Mouse (Mus musculus) MEL (cell line): ENCODE measurements around the gene Eif2ak1. TPM values are rescaled to one million over a fixed set of nuclear protein-coding genes. Genes with fewer than 3 reads are reported as not detected.

Source experiments
- DNase-seq: peaks from one replicate; pipeline ENCODE4 v3.0.0; 2011; ENCODE audit warnings: low read depth, low spot score
- H3K27ac ChIP-seq: 2 replicates; pipeline ENCODE4 v1.5.1; 2012; ENCODE audit warnings: low read depth, mild to moderate bottlenecking, control low read depth, low read length, moderate library complexity; ENCODE audit not compliant: control insufficient read depth
- H3K27me3 ChIP-seq, 2 experiments: fragments of 150-350 bp in 1 of 2; sonication (generic) in 1 of 2; 2 replicates each; pipeline ENCODE4 v1.6.1; 2012; ENCODE audit warnings: low read length in 2 of 2, mild to moderate bottlenecking in 2 of 2, improper control_type of control experiment in 1 of 2, moderate library complexity in 1 of 2; ENCODE audit not compliant: insufficient read depth in 2 of 2, control insufficient read depth in 1 of 2
- H3K36me3 ChIP-seq, 2 experiments: 2 replicates each; pipeline ENCODE4 v1.6.1; 2012 to 2014; ENCODE audit warnings: low read length in 2 of 2, improper control_type of control experiment in 1 of 2, inconsistent platforms in 1 of 2, mild to moderate bottlenecking in 1 of 2; ENCODE audit not compliant: insufficient read depth in 2 of 2, control insufficient read depth in 1 of 2
- H3K4me1 ChIP-seq, 2 experiments: fragments of 150-350 bp in 1 of 2; sonication (generic) in 1 of 2; 2 replicates each; pipeline ENCODE4 v1.6.1; 2012; ENCODE audit warnings: low read length in 2 of 2, improper control_type of control experiment in 1 of 2, mild to moderate bottlenecking in 1 of 2; ENCODE audit not compliant: insufficient read depth in 2 of 2, control insufficient read depth in 1 of 2
- H3K4me3 ChIP-seq, 2 experiments: fragments of 150-350 bp in 1 of 2; sonication (generic) in 1 of 2; 2 replicates each; pipeline ENCODE4 v1.5.1; 2012; ENCODE audit warnings: low read depth in 2 of 2, low read length in 2 of 2, mild to moderate bottlenecking in 2 of 2, moderate library complexity in 2 of 2, control low read depth in 1 of 2, improper control_type of control experiment in 1 of 2; ENCODE audit not compliant: control insufficient read depth in 1 of 2, insufficient read depth in 1 of 2
- H3K79me2 ChIP-seq: 2 replicates; pipeline ENCODE4 v1.6.1; 2012; ENCODE audit warnings: mild to moderate bottlenecking, low read length, moderate library complexity; ENCODE audit not compliant: control insufficient read depth, poor library complexity, insufficient read depth
- H3K9ac ChIP-seq: 2 replicates; pipeline ENCODE4 v1.6.1; 2012; ENCODE audit warnings: low read depth, mild to moderate bottlenecking, control low read depth, low read length, moderate library complexity; ENCODE audit not compliant: control insufficient read depth, poor library complexity, severe bottlenecking
- H3K9me3 ChIP-seq: fragments of 150-350 bp; sonication (generic); replicated peaks from 2 replicates; pipeline ENCODE4 v1.6.1; 2012; ENCODE audit warnings: mild to moderate bottlenecking, low read length, improper control_type of control experiment, moderate library complexity; ENCODE audit not compliant: insufficient read depth
- BHLHE40 ChIP-seq: IDR thresholded peaks from 2 replicates; pipeline ENCODE4 v1.6.1; 2012; ENCODE audit warnings: low read depth, mild to moderate bottlenecking, inconsistent platforms, low read length, improper control_type of control experiment, borderline replicate concordance
- CHD1 ChIP-seq: IDR thresholded peaks from 2 replicates; pipeline ENCODE4 v1.6.1; 2012; ENCODE audit warnings: low read depth, mild to moderate bottlenecking, inconsistent platforms, low read length, improper control_type of control experiment
- CTCF ChIP-seq, 3 experiments: IDR thresholded peaks in 2 of 3; conservative IDR thresholded peaks in 1 of 3; 2 replicates each; pipeline ENCODE4 v1.5.1; 2011 to 2012; ENCODE audit warnings: low read length in 3 of 3, low read depth in 2 of 3, mild to moderate bottlenecking in 2 of 3, improper control_type of control experiment in 1 of 3, inconsistent platforms in 1 of 3, mixed read lengths in 1 of 3, moderate library complexity in 1 of 3; ENCODE audit not compliant: control insufficient read depth in 1 of 3, insufficient read depth in 1 of 3, poor library complexity in 1 of 3, severe bottlenecking in 1 of 3
- E2F4 ChIP-seq: IDR thresholded peaks from 2 replicates; pipeline ENCODE4 v1.6.1; 2011; ENCODE audit warnings: low read depth, low read length, improper control_type of control experiment, borderline replicate concordance
- ETS1 ChIP-seq: IDR thresholded peaks from 2 replicates; pipeline ENCODE4 v1.6.1; 2012; ENCODE audit warnings: low read depth, mild to moderate bottlenecking, inconsistent platforms, low read length, improper control_type of control experiment, moderate library complexity
- GABPA ChIP-seq: IDR thresholded peaks from 2 replicates; pipeline ENCODE4 v1.6.1; 2012; ENCODE audit warnings: low read depth, mild to moderate bottlenecking, inconsistent platforms, low read length, improper control_type of control experiment, moderate library complexity
- GATA1 ChIP-seq: IDR thresholded peaks from 2 replicates; pipeline ENCODE4 v1.6.1; 2011; ENCODE audit warnings: low read depth, low read length, improper control_type of control experiment
- HCFC1 ChIP-seq: IDR thresholded peaks from 2 replicates; pipeline ENCODE4 v1.6.1; 2012; ENCODE audit warnings: low read depth, mild to moderate bottlenecking, inconsistent platforms, low read length, improper control_type of control experiment, moderate library complexity
- MAZ ChIP-seq: IDR thresholded peaks from 2 replicates; pipeline ENCODE4 v1.6.1; 2012; ENCODE audit warnings: low read depth, mild to moderate bottlenecking, inconsistent platforms, low read length, improper control_type of control experiment
- MEF2A ChIP-seq: IDR thresholded peaks from 2 replicates; pipeline ENCODE4 v1.6.1; 2014; ENCODE audit warnings: low read depth, mild to moderate bottlenecking, inconsistent platforms, low read length, improper control_type of control experiment; ENCODE audit not compliant: poor library complexity, insufficient replicate concordance, severe bottlenecking; ENCODE audit errors: extremely low read depth
- MXI1 ChIP-seq: IDR thresholded peaks from 2 replicates; pipeline ENCODE4 v1.6.1; 2011; ENCODE audit warnings: mild to moderate bottlenecking, low read depth, low read length, improper control_type of control experiment
- MYB ChIP-seq: IDR thresholded peaks from 2 replicates; pipeline ENCODE4 v1.6.1; 2011; ENCODE audit warnings: mild to moderate bottlenecking, low read depth, low read length, improper control_type of control experiment
- MYC ChIP-seq: IDR thresholded peaks from 2 replicates; pipeline ENCODE4 v1.6.1; 2011; ENCODE audit warnings: low read depth, mild to moderate bottlenecking, low read length, improper control_type of control experiment, moderate library complexity
- POLR2AphosphoS5 ChIP-seq: IDR thresholded peaks from 2 replicates; pipeline ENCODE4 v1.6.1; 2012; ENCODE audit warnings: low read depth, borderline replicate concordance, mild to moderate bottlenecking, inconsistent platforms, low read length, moderate library complexity, mixed read lengths
- RAD21 ChIP-seq: IDR thresholded peaks from 2 replicates; pipeline ENCODE4 v1.6.1; 2011; ENCODE audit warnings: mild to moderate bottlenecking, low read depth, low read length, improper control_type of control experiment
- SIN3A ChIP-seq: IDR thresholded peaks from 2 replicates; pipeline ENCODE4 v1.6.1; 2012; ENCODE audit warnings: low read length, improper control_type of control experiment, inconsistent platforms
- TBP ChIP-seq: IDR thresholded peaks from 2 replicates; pipeline ENCODE4 v1.8.0; 2011; ENCODE audit warnings: low read depth, low read length, improper control_type of control experiment
- TCF12 ChIP-seq: IDR thresholded peaks from 2 replicates; pipeline ENCODE4 v1.6.1; 2014; ENCODE audit warnings: low read depth, mild to moderate bottlenecking, inconsistent platforms, low read length, improper control_type of control experiment, moderate library complexity
- UBTF ChIP-seq: IDR thresholded peaks from 2 replicates; pipeline ENCODE4 v1.6.1; 2012; ENCODE audit warnings: low read depth, mild to moderate bottlenecking, inconsistent platforms, low read length, improper control_type of control experiment, moderate library complexity, borderline replicate concordance; ENCODE audit not compliant: insufficient read depth
- USF1 ChIP-seq: IDR thresholded peaks from 2 replicates; pipeline ENCODE4 v1.6.1; 2014; ENCODE audit warnings: low read depth, mild to moderate bottlenecking, inconsistent platforms, low read length, improper control_type of control experiment, moderate library complexity
- USF2 ChIP-seq, 2 experiments: IDR thresholded peaks; 2 replicates each; pipeline ENCODE4 v1.6.1; 2011 to 2012; ENCODE audit warnings: improper control_type of control experiment in 2 of 2, low read length in 2 of 2, borderline replicate concordance in 1 of 2, inconsistent platforms in 1 of 2, low read depth in 1 of 2, mild to moderate bottlenecking in 1 of 2; ENCODE audit not compliant: insufficient read depth in 1 of 2
- polyA plus RNA-seq, 2 experiments: library from polyadenylated mRNA; stranded (reverse) in 1 of 2; unstranded in 1 of 2; fragments of >175 nt in 1 of 2; fragments of >200 nt in 1 of 2; gene quantifications; 2 replicates each; pipeline versions ENCODE4 v1.2.1 to v1.2.4; 2012; ENCODE audit warnings: low replicate concordance in 2 of 2, low read depth in 1 of 2; ENCODE audit not compliant: insufficient read length in 2 of 2, insufficient read depth in 1 of 2, missing spikeins in 1 of 2
- total RNA-seq: library from RNA; depleted of rRNA; stranded (reverse); fragments of 300-350 nt; gene quantifications from 2 replicates; pipeline ENCODE4 v1.2.3, GENCODE M21; 2012

Eif2ak1 gene
- total and polyA plus RNA-seq, 3 experiments: 14.8 to 33.5 (median 26.7) TPM

GRCm38 (mm10) chr5:143941588-143941987 is 124.0 kb downstream of the Eif2ak1 start:
- Histone ChIP-seq H3K4me3 (no peak overlapping the region), H3K79me2 (no peaks in the 10 kb centered on the region), H3K9ac (no peak overlapping the region), H3K27me3 (no peaks in the 10 kb centered on the region), H3K4me1 (no peaks in the 10 kb centered on the region), H3K36me3 (no peaks in the 10 kb centered on the region), H3K9me3 (no peaks in the 10 kb centered on the region), H3K27ac (no peak overlapping the region)
- TF ChIP-seq ETS1: no peak
- TF ChIP-seq USF1: no peak
- no peak for TF ChIP-seq SIN3A
- no peak for TF ChIP-seq E2F4
- TF ChIP-seq CTCF (IDR thresholded peaks at IDR 0.05 in 2 of 3, conservative IDR thresholded peaks at IDR 0.05 in 1 of 3; ENCODE audit: control insufficient read depth in 1 of 3, insufficient read depth in 1 of 3, low read depth in 2 of 3, low read length in 3 of 3, poor library complexity in 1 of 3, severe bottlenecking in 1 of 3): no peak
- TF ChIP-seq GABPA: no peak
- TF ChIP-seq TBP: no peak
- TF ChIP-seq TCF12: no peak
- DNase-seq: no peak

DNA sequence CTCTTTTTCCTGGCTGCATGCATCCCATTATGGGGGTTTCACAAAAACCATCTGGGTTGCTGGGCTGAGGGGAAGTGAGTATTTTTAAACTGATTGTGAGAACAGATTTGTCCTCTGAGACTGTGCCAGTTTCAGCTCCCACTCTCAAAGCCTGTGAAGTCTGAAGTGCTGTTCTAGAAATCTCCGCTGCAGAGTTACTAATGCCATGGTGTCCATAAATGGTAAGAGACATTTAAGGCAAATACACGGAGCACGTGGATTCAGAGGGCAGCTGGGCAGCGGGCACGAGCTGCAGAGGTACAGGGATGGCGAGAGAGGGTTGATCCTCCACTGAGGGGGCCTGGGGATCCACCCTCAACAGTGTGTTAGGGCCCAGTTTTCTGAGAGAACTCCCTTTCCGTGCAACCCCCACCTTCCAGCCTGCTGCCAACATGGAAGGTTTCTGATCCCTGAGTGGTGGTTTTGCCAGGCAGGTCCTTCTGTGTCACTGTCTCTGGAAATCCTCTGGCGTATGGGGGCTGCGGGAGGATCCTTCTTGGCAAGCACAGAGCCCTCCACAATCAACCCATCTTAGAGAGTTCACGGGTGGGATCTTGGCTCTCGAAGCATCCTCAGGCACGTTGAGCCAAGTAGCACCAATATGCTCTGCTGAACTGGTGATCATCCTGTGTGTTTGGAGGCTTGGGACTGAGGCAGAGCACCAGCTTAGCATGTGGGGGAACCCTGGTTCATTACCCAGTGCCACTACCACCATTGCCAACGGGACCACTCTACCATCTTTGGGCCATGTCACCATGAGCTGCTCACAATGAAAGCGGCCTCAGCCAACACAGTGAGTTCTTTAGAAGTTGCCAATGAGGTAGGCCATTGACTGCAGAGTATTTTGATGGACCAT is 125.9 kb downstream of the Eif2ak1 start:
- H3K9me3 ChIP-seq: no peaks in the 10 kb centered on the region
- no peaks in the 10 kb centered on the region for H3K36me3 ChIP-seq
- H3K27ac ChIP-seq: no peak overlapping the region
- no peak overlapping the region for H3K9ac ChIP-seq
- H3K27me3 ChIP-seq: no peaks in the 10 kb centered on the region
- H3K79me2 ChIP-seq: no peaks in the 10 kb centered on the region
- no peak for DNase-seq
- no peaks in the 10 kb centered on the region for H3K4me1 ChIP-seq
- no peak for TF ChIP-seq GATA1
- no peak for TF ChIP-seq CHD1
- TF ChIP-seq SIN3A: no peak
- no peak for TF ChIP-seq MYC
- no peak for TF ChIP-seq TCF12
- TF ChIP-seq BHLHE40: no peak
- TF ChIP-seq USF2 (IDR thresholded peaks at IDR 0.05; ENCODE audit: borderline replicate concordance in 1 of 2, insufficient read depth in 1 of 2, low read depth in 1 of 2, low read length in 2 of 2): no peak
- TF ChIP-seq HCFC1: no peak
- no peak for TF ChIP-seq MEF2A
- TF ChIP-seq POLR2AphosphoS5: no peak
- TF ChIP-seq RAD21: no peak
- TF ChIP-seq UBTF: no peak
- TF ChIP-seq TBP: no peak
- no peak for TF ChIP-seq MXI1
- no peak for TF ChIP-seq MYB
- TF ChIP-seq USF1: no peak
- TF ChIP-seq MAZ: no peak
- no peak overlapping the region for H3K4me3 ChIP-seq
